Mouse (Mus musculus) CH12.LX (cell line): Measurements from ENCODE around the gene Them7.

Source experiments
- CTCF ChIP-seq, 2 experiments: IDR thresholded peaks in 1 of 2; conservative IDR thresholded peaks in 1 of 2; 2 replicates each; pipeline ENCODE4 v1.5.1; 2011 to 2012; ENCODE audit warnings: low read depth in 2 of 2, low read length in 2 of 2, improper control_type of control experiment in 1 of 2, inconsistent platforms in 1 of 2, mild to moderate bottlenecking in 1 of 2, moderate library complexity in 1 of 2
- EP300 ChIP-seq: IDR thresholded peaks from 2 replicates; pipeline ENCODE4 v1.6.1; 2011; ENCODE audit warnings: low read length, improper control_type of control experiment
- GABPA ChIP-seq: IDR thresholded peaks from 2 replicates; pipeline ENCODE4 v1.6.1; 2012; ENCODE audit warnings: low read depth, low read length, improper control_type of control experiment, inconsistent platforms; ENCODE audit not compliant: insufficient replicate concordance
- MAX ChIP-seq: IDR thresholded peaks from 2 replicates; pipeline ENCODE4 v1.6.1; 2011; ENCODE audit warnings: low read length, improper control_type of control experiment
- NELFE ChIP-seq: IDR thresholded peaks from 2 replicates; pipeline ENCODE4 v1.6.1; 2011; ENCODE audit warnings: low read depth, low read length, improper control_type of control experiment
- SMC3 ChIP-seq: IDR thresholded peaks from 2 replicates; pipeline ENCODE4 v1.6.1; 2011; ENCODE audit warnings: low read depth, low read length, improper control_type of control experiment
- TCF12 ChIP-seq: IDR thresholded peaks from 2 replicates; pipeline ENCODE4 v1.6.1; 2014; ENCODE audit warnings: low read depth, mild to moderate bottlenecking, inconsistent platforms, low read length, improper control_type of control experiment

DNA sequence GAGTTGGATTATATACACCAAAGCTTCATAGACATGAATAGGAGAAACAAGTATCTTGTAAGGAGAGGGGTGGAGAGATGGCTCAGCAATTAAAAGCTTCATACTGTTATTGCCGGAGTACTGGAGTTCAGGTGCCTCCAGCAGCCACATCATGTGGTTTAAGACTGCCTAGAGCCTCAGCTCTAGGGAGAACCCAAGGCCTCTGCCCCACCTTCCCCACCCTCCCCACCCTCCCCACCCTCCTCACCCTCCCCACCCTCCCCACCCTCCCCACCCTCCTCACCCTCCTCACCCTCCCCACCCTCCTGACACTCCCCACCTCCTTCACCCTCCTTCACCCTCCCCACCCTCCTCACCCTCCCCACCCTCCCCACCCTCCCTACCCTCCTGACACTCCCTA is 185.1 kb downstream of the Them7 start:
- TF ChIP-seq CTCF (conservative IDR thresholded peaks at IDR 0.05 in 1 of 2, IDR thresholded peaks at IDR 0.05 in 1 of 2; ENCODE audit: low read depth in 2 of 2, low read length in 2 of 2): no peak
- TF ChIP-seq EP300: no peak
- no peak for TF ChIP-seq MAX
- TF ChIP-seq SMC3: no peak
- TF ChIP-seq TCF12: no peak
- TF ChIP-seq GABPA: no peak
- no peak for TF ChIP-seq NELFE
